ENCODE assay signal across 8 mouse cellular contexts in the genomic region with DNA sequence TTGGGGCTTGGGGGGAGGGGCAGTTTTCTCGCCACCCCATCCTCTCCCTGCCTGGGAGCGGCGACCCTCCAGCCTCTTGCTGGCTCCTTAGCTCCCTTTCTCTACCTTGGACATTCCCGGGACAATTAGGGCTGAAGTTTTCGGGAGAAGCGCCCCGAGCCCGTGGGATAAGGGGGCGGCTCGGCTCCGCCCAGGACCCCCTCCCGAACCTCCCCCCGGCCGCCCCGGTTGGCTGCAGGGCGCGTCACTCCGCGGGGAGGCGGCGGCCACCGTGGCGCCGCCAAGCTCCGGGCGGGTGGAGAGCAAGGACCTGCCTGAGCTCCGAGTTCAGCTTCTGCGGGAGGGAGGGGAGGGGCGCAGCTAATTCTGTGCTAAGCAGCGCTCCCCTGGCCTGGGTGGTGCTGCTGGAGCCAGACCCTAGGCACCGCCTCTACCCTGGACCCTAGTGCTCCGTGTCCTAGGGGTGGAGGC. TPM values are rescaled to one million over a fixed set of nuclear protein-coding genes. Genes with fewer than 3 reads are reported as not detected.
DNase-seq lines count a peak whose midpoint lies in the region; ATAC-seq and TF ChIP-seq lines count a peak whose summit lies in the region.

No protein-coding gene starts in this region.

- peak overlapping the region; percentile 63 for H3K9ac ChIP-seq in heart, embryonic 15.5 days
- peak overlapping the region; percentile 72 for H3K9ac ChIP-seq in liver, adult 2 months (ENCODE audit: low read depth, low read length)

- H3K27ac ChIP-seq in heart, embryonic 15.5 days, result peak overlapping the region; percentile 70
- peak overlapping the region; percentile 89 for H3K27ac ChIP-seq in liver, adult 2 months (replicated peaks; ENCODE audit: insufficient read depth, low read depth, low read length)

- DNase-seq in cerebellum, adult 11 months, result peak; percentile 11
- DNase-seq in embryo, embryonic 9.5 days (ENCODE audit: extremely low spot score), result peak; percentile 92
- DNase-seq in kidney, postnatal 10 days, result peak; percentile 89
- peak; percentile 79 for DNase-seq in liver, adult 2 months (ENCODE audit: extremely low read depth, low read depth, low spot score)
- peak; percentile 63 for DNase-seq in retina, embryonic 14.5 days (ENCODE audit: low spot score)

- H3K4me2 ChIP-seq in heart, embryonic 15.5 days, result peak overlapping the region; percentile 96

- no peaks in the 10 kb centered on the region for H3K9me3 ChIP-seq in heart, embryonic 15.5 days (replicated peaks)

- no peaks in the 10 kb centered on the region for H3K36me3 ChIP-seq in heart, embryonic 15.5 days
- H3K36me3 ChIP-seq in liver, adult 2 months (ENCODE audit: control insufficient read depth, insufficient read depth, low read length), result no peaks in the 10 kb centered on the region

- TF ChIP-seq POLR2A in liver, adult 2 months (IDR thresholded peaks at IDR 0.05; ENCODE audit: extremely low read depth, insufficient read depth, low read length), result peak; percentile 57; the same call in 1 of the 2 replicates

- peaks cover 53% of the 10 kb centered on the region for H3K4me1 ChIP-seq in heart, embryonic 15.5 days (replicated peaks)
- peaks cover 18% of the 10 kb centered on the region for H3K4me1 ChIP-seq in liver, adult 2 months (ENCODE audit: control insufficient read depth, insufficient read depth, low read length)

- no peak for TF ChIP-seq CTCF in liver, adult 2 months (IDR thresholded peaks at IDR 0.05; ENCODE audit: low read depth, low read length)

- peaks cover 2% of the 10 kb centered on the region; the same call in 1 of the 2 replicates for H3K79me2 ChIP-seq in liver, adult 2 months (ENCODE audit: control insufficient read depth, insufficient read depth, low read length)

- under 1% methylated on average over 32 of the region's 32 CpGs for WGBS in heart, embryonic 15.5 days
- under 1% methylated on average over 32 of the region's 32 CpGs for WGBS in liver, adult 2 months

- H3K27me3 ChIP-seq in heart, embryonic 15.5 days, result peaks cover 78% of the 10 kb centered on the region
- H3K27me3 ChIP-seq in liver, adult 2 months (ENCODE audit: control insufficient read depth, insufficient read depth, low read length), result no peaks in the 10 kb centered on the region

- H3K4me3 ChIP-seq in heart, embryonic 15.5 days, result peak overlapping the region; percentile 63
- peak overlapping the region; percentile 96 for H3K4me3 ChIP-seq in liver, adult 2 months (ENCODE audit: insufficient read depth, low read depth, low read length)

- ATAC-seq in cerebellum, adult (ENCODE audit: insufficient number of reproducible peaks, low FRiP score, low TSS enrichment), result no peak; the same call in 1 of the 2 replicates
- peak; percentile 73 for ATAC-seq in heart, embryonic 15.5 days (replicated peaks; ENCODE audit: insufficient number of reproducible peaks, insufficient read depth, low FRiP score, low read depth)
- no peak for ATAC-seq in erythroid progenitor cell, adult 5-6 weeks (replicated peaks; ENCODE audit: low FRiP score, poor library complexity, severe bottlenecking)

RNA-seq across cellular contexts. Expression of a gene that starts 0.6 kb away (rescaled TPM):
- 2.5 and 3.6 TPM in 2 replicates for polyA plus RNA-seq in heart, embryonic 15.5 days (2015; fragmentation: Nextera tagmentation; extraction: Ambion mirVana)
- 6.2 and 9.5 TPM in 2 replicates for total RNA-seq in liver, adult 2 months (2014; rRNA removed)
- polyA plus RNA-seq in liver, adult 2 months (2012; rRNA removed), result 19.4 and 22.7 TPM in 2 replicates
- total RNA-seq in erythroid progenitor cell, adult 5-6 weeks (2015; ENCODE audit: low replicate concordance), result not detected in 2 replicates
- total RNA-seq in erythroid progenitor cell, adult 5-6 weeks (2017; ENCODE audit: low replicate concordance), result not detected in 2 replicates

Comparison
In these comparisons a context has a peak if more than half of its experiments do, and no peak if none do; other contexts are left out.
1. DNase-seq: peak in every context shown above with its lines; median percentile 92 in embryo, embryonic 9.5 days; 89 in kidney, postnatal 10 days; 79 in liver, adult 2 months; 63 in retina, embryonic 14.5 days; 11 in cerebellum, adult 11 months.